Mouse (Mus musculus): Measurements from ENCODE around the gene Ifit1bl2. TPM values are rescaled to one million over a fixed set of nuclear protein-coding genes. Genes with fewer than 3 reads are reported as not detected.
A peak's percentile ranks its signal among the peaks of the same experiment; 100 is the strongest.
"Not testable (repeated sequence)": the region's sequence is repeated elsewhere in the genome, so short reads cannot be mapped to it uniquely, and the experiment has no call there.

Gene Ifit1bl2
- 0.04 TPM in 1 of 2 replicates, not detected in the other for polyA plus RNA-seq (2016; fragmentation: Nextera tagmentation; extraction: Ambion mirVana)

- H3K27ac ChIP-seq = no peak within 1 kb of the TSS
- no peak for DNase-seq (ENCODE audit: low spot score)
- 55% methylated on average over 4 of the region's 4 CpGs for WGBS
- no peaks in the 10 kb centered on the region for H3K9me3 ChIP-seq
- no peaks in the 10 kb centered on the region for H3K36me3 ChIP-seq
- no peaks in the 10 kb centered on the region for H3K27me3 ChIP-seq (ENCODE audit: insufficient read depth, poor library complexity, severe bottlenecking)
- H3K4me3 ChIP-seq = no peak within 1 kb of the TSS
- no peaks in the 10 kb centered on the region for H3K4me1 ChIP-seq (replicated peaks)
Measured at GRCm38 (mm10) chr19:34640623-34641022, at the start of gene Ifit1bl2, which contains the start of gene Ifit1. Ifit1bl2 (minus strand) TSS chr19:34640743. Ifit1 (plus strand) TSS chr19:34640871.

GRCm38 (mm10) chr19:34685530-34685929, 45.0 kb upstream of the Ifit1bl2 start:
- Histone ChIP-seq H3K36me3 (no peaks in the 10 kb centered on the region), H3K4me3 (no peak overlapping the region), H3K27me3 (ENCODE audit: insufficient read depth, poor library complexity, severe bottlenecking) (no peaks in the 10 kb centered on the region), H3K27ac (no peak overlapping the region), H3K4me1 (replicated peaks) (no peaks in the 10 kb centered on the region), H3K9me3 (no peaks in the 10 kb centered on the region)
- WGBS = 95% methylated on average over 1 of the region's 1 CpGs
- DNase-seq (ENCODE audit: low spot score) = no peak

- WGBS = 65% methylated on average over 1 of the region's 1 CpGs
- DNase-seq (ENCODE audit: low spot score) = peak; percentile 21
- Histone ChIP-seq H3K27ac (no peak overlapping the region), H3K4me3 (no peak overlapping the region), H3K27me3 (ENCODE audit: insufficient read depth, poor library complexity, severe bottlenecking) (no peaks in the 10 kb centered on the region), H3K9me3 (no peaks in the 10 kb centered on the region), H3K36me3 (no peaks in the 10 kb centered on the region), H3K4me1 (replicated peaks) (no peaks in the 10 kb centered on the region)
Measured at GRCm38 (mm10) chr19:34684857-34685256, 44.3 kb upstream of the Ifit1bl2 start.

GRCm38 (mm10) chr19:34678428-34678827, 37.9 kb upstream of the Ifit1bl2 start:
- no peak for DNase-seq (ENCODE audit: low spot score)
- WGBS = 88% methylated on average over 4 of the region's 4 CpGs
- no peak overlapping the region for H3K27ac ChIP-seq
- H3K4me3 ChIP-seq = no peak overlapping the region
- no peaks in the 10 kb centered on the region for H3K27me3 ChIP-seq (ENCODE audit: insufficient read depth, poor library complexity, severe bottlenecking)
- H3K9me3 ChIP-seq = no peaks in the 10 kb centered on the region
- H3K36me3 ChIP-seq = no peaks in the 10 kb centered on the region
- no peaks in the 10 kb centered on the region for H3K4me1 ChIP-seq (replicated peaks)

GRCm38 (mm10) chr19:34673476-34673875, 32.9 kb upstream of the Ifit1bl2 start:
- no peak overlapping the region for H3K27ac ChIP-seq
- H3K4me3 ChIP-seq = no peak overlapping the region
- no peaks in the 10 kb centered on the region for H3K9me3 ChIP-seq
- no peak for DNase-seq (ENCODE audit: low spot score)
- H3K27me3 ChIP-seq (ENCODE audit: insufficient read depth, poor library complexity, severe bottlenecking) = no peaks in the 10 kb centered on the region
- 55% methylated on average over 7 of the region's 7 CpGs for WGBS
- H3K4me1 ChIP-seq (replicated peaks) = no peaks in the 10 kb centered on the region
- no peaks in the 10 kb centered on the region for H3K36me3 ChIP-seq

GRCm38 (mm10) chr19:34666127-34666526, 25.6 kb upstream of the Ifit1bl2 start:
- Histone ChIP-seq H3K9me3 (no peaks in the 10 kb centered on the region), H3K36me3 (no peaks in the 10 kb centered on the region), H3K4me3 (no peak overlapping the region), H3K27me3 (ENCODE audit: insufficient read depth, poor library complexity, severe bottlenecking) (no peaks in the 10 kb centered on the region), H3K27ac (no peak overlapping the region), H3K4me1 (replicated peaks) (no peaks in the 10 kb centered on the region; the same call in 1 of the 2 replicates)
- DNase-seq (ENCODE audit: low spot score) = peak; percentile 66
- 1% methylated on average over 5 of the region's 5 CpGs for WGBS

GRCm38 (mm10) chr19:34662740-34663139, 22.2 kb upstream of the Ifit1bl2 start:
- Histone ChIP-seq H3K36me3 (no peaks in the 10 kb centered on the region), H3K4me3 (no peak overlapping the region), H3K4me1 (replicated peaks) (no peaks in the 10 kb centered on the region; the same call in 1 of the 2 replicates), H3K27ac (no peak overlapping the region), H3K27me3 (ENCODE audit: insufficient read depth, poor library complexity, severe bottlenecking) (no peaks in the 10 kb centered on the region), H3K9me3 (no peaks in the 10 kb centered on the region)
- DNase-seq (ENCODE audit: low spot score) = no peak
- 55% methylated on average over 5 of the region's 5 CpGs for WGBS

- H3K36me3 ChIP-seq = no peaks in the 10 kb centered on the region
- H3K27ac ChIP-seq = no peak overlapping the region
- H3K4me1 ChIP-seq (replicated peaks) = no peaks in the 10 kb centered on the region; the same call in 1 of the 2 replicates
- DNase-seq (ENCODE audit: low spot score) = peak; percentile 69
- peak overlapping the region; percentile 43 for H3K4me3 ChIP-seq
- WGBS = 15% methylated on average over 13 of the region's 13 CpGs
- no peaks in the 10 kb centered on the region for H3K9me3 ChIP-seq
- H3K27me3 ChIP-seq (ENCODE audit: insufficient read depth, poor library complexity, severe bottlenecking) = no peaks in the 10 kb centered on the region
Measured at GRCm38 (mm10) chr19:34662067-34662507, 21.5 kb upstream of the Ifit1bl2 start.

GRCm38 (mm10) chr19:34656511-34657298, 16.2 kb upstream of the Ifit1bl2 start:
- DNase-seq (ENCODE audit: low spot score) = no peak
- Histone ChIP-seq H3K36me3 (no peaks in the 10 kb centered on the region), H3K4me3 (no peak overlapping the region), H3K27ac (no peak overlapping the region), H3K4me1 (replicated peaks) (no peaks in the 10 kb centered on the region), H3K9me3 (no peaks in the 10 kb centered on the region), H3K27me3 (ENCODE audit: insufficient read depth, poor library complexity, severe bottlenecking) (no peaks in the 10 kb centered on the region)
- WGBS = 38% methylated on average over 2 of the region's 2 CpGs

- Histone ChIP-seq H3K4me3 (no peak overlapping the region), H3K27me3 (ENCODE audit: insufficient read depth, poor library complexity, severe bottlenecking) (no peaks in the 10 kb centered on the region), H3K4me1 (replicated peaks) (no peaks in the 10 kb centered on the region), H3K9me3 (no peaks in the 10 kb centered on the region), H3K27ac (no peak overlapping the region), H3K36me3 (no peaks in the 10 kb centered on the region)
- DNase-seq (ENCODE audit: low spot score) = no peak
- WGBS = 83% methylated on average over 10 of the region's 10 CpGs
Measured at GRCm38 (mm10) chr19:34655227-34655805, 14.8 kb upstream of the Ifit1bl2 start.

GRCm38 (mm10) chr19:34650997-34651396, 10.5 kb upstream of the Ifit1bl2 start:
- Histone ChIP-seq H3K36me3 (no peaks in the 10 kb centered on the region), H3K4me3 (no peak overlapping the region), H3K27me3 (ENCODE audit: insufficient read depth, poor library complexity, severe bottlenecking) (no peaks in the 10 kb centered on the region), H3K27ac (no peak overlapping the region), H3K4me1 (replicated peaks) (no peaks in the 10 kb centered on the region), H3K9me3 (no peaks in the 10 kb centered on the region)
- WGBS = 92% methylated on average over 6 of the region's 6 CpGs
- no peak for DNase-seq (ENCODE audit: low spot score)

- no peak for DNase-seq (ENCODE audit: low spot score)
- H3K9me3 ChIP-seq = no peaks in the 10 kb centered on the region
- no peak overlapping the region for H3K27ac ChIP-seq
- no peaks in the 10 kb centered on the region for H3K27me3 ChIP-seq (ENCODE audit: insufficient read depth, poor library complexity, severe bottlenecking)
- 88% methylated on average over 3 of the region's 3 CpGs for WGBS
- H3K36me3 ChIP-seq = no peaks in the 10 kb centered on the region
- H3K4me1 ChIP-seq (replicated peaks) = no peaks in the 10 kb centered on the region
- no peak overlapping the region for H3K4me3 ChIP-seq
Measured at GRCm38 (mm10) chr19:34650276-34650675, 9.7 kb upstream of the Ifit1bl2 start.

- not testable (repeated sequence) for H3K4me1 ChIP-seq (replicated peaks); H3K36me3 ChIP-seq; H3K27ac ChIP-seq; H3K27me3 ChIP-seq (ENCODE audit: insufficient read depth, poor library complexity, severe bottlenecking); H3K4me3 ChIP-seq; H3K9me3 ChIP-seq; DNase-seq (ENCODE audit: low spot score)
- WGBS = 89% methylated on average over 8 of the region's 8 CpGs
Measured at GRCm38 (mm10) chr19:34647630-34648029, 7.1 kb upstream of the Ifit1bl2 start.
